Mouse (Mus musculus) ZHBTc4 (cell line): ENCODE measurements around the gene Gripap1.

Source experiments
- DNase-seq: peaks from one replicate; pipeline ENCODE4 v3.0.0-alpha.2; 2011; ENCODE audit warnings: low read depth, low spot score

Gene Gripap1

DNA sequence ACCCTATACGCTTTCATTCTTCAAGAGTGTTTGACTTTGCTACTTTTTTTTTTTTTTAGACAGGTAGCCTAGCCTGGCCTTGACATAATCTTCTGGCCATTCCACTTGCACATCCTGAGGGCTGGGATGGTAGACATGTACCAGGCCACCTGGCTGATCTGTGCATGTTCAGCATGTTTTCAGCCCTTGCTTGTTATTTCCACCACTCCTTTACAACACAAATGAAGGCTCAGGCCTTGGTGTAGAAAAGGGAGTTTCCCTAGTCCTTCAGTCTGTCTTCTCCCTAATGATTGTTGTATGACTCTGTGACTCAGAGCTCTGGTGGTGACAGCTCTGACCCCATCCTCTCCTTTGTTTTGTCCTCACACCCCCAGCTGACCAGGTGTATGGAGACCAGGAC, 77.6 kb downstream of the Gripap1 start:
- no peak for DNase-seq

DNA sequence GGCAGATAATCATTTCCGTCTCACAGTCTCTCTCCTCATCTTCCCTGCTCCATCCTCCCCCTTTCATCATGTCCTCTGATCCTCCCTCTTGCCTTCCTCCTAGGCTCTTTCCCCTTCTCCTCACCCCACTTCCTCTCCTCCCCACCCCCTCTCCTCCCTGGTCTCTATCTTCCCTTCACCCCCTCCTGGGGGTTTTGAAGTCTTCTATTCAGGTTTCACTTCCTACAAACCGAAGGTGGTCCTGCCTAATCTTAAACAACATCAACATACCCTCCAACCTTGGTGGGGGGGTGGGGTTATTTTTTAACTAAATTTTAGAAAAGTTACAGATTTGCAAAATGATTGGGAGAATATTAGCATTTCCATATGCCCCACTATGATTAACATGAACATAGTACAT, 78.9 kb downstream of the Gripap1 start:
- no peak for DNase-seq

DNA sequence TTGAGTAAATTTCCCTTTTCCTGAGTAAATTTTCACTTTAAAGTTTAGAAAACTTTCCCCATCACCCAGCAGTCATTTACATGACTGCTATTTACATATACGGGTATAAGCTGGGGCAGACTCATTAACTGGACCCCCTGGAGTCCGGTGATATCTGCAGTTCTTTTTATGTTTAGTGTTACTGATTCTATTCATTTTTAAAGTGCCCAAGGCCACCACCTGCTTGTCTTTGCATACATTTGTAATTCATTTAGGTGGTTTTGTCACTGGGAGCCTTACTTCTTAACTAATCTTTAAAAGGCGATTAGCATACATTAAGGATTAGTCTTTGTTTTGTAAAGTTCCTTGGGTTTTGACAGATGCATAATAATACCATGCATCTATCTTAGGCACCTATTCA, 80.3 kb downstream of the Gripap1 start:
- peak; percentile 66 for DNase-seq
